Mouse (Mus musculus) erythroblast, embryonic 14.5 days (primary cell): ENCODE measurements around the gene Ptpn3.

ENCODE experiments used
- GATA1 ChIP-seq: IDR thresholded peaks from 2 replicates; pipeline ENCODE4 v1.6.1; 2012; ENCODE audit warnings: low read length, inconsistent platforms, mixed read lengths
- TAL1 ChIP-seq: IDR thresholded peaks from 3 replicates; pipeline ENCODE4 v1.6.1; 2012; ENCODE audit warnings: low read length, inconsistent platforms, mixed read lengths

DNA sequence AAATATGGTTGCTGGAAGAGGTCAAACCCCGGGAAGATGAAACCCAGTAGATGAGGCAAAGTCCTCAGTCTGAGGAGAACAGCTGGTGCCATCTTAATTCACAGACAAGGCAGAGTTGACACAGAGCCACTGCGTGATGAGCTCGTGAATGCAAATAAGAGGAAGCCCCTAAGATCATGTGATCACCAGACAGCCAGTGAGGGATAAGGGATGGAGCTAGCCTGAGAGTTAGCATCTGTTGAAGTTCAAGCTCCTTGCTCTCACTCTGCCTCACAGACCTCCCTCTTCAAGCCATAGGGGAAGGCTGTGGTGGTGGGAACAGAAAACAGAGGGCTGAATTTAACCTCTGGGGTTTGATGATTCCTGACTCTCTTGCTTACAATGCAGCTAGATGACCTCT lies 136.0 kb downstream of the Ptpn3 start:
- TF ChIP-seq GATA1 (no peak), TAL1 (no peak)
